In the genomic region with DNA sequence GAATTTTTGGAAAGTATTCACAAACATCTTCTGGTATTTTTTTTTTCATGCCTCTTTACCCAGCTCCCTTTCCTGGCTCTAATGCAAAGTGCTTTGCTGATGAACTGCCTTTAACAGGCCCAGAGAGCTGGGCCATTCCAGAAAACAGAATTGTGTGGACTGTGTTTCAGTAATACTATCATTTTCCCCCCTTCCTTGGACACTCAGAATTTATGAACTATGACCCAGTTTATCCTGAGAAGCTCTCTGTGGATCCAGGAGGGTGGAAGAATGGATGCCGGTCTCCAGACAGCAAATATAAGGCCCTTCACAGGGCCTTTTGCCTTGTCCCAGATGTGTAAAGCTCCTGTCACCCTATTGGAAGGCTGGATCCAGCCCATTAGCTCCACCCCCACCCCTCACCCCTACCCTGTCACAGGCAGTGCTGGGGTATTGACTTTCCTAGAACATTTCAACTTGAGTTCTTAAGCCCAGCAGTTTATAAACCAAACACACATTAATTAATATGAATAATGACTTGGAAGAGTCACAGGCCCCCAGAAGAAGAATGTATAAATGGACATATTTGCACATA, we compare ENCODE assay signal across 15 mouse cellular contexts.
DNase-seq lines count a peak whose midpoint lies in the region; ATAC-seq and TF ChIP-seq lines count a peak whose summit lies in the region.
"Had no signal": no experiment of that assay in that cellular context is flagged by ENCODE, and none has a peak within 500 bp of the region (broad histone marks: within the 10 kb centered on the region; RNA-seq: fewer than 3 reads in every experiment).

No protein-coding gene starts in this region.

- H3K27me3 ChIP-seq in kidney, embryonic 14.5 days (ENCODE audit: control insufficient read depth, insufficient read depth, low read length): no peaks in the 10 kb centered on the region
- H3K27me3 ChIP-seq in midbrain, embryonic 13.5 days: peaks cover 5% of the 10 kb centered on the region; the same call in 1 of the 2 replicates
- no peaks in the 10 kb centered on the region for H3K27me3 ChIP-seq in midbrain, postnatal 0 days (ENCODE audit: insufficient read depth, low read length)
- H3K27me3 ChIP-seq in stomach, embryonic 16.5 days (ENCODE audit: control insufficient read depth, insufficient read depth, low read length): no peaks in the 10 kb centered on the region
- H3K27me3 ChIP-seq: embryonic facial prominence, embryonic 15.5 days had no signal

- no peak overlapping the region for H3K4me3 ChIP-seq in kidney, embryonic 14.5 days (ENCODE audit: low read length)
- no peak overlapping the region for H3K4me3 ChIP-seq in midbrain, embryonic 13.5 days (replicated peaks)
- no peak overlapping the region for H3K4me3 ChIP-seq in midbrain, postnatal 0 days (ENCODE audit: low read depth, low read length)
- no peak overlapping the region for H3K4me3 ChIP-seq in stomach, embryonic 16.5 days (replicated peaks; ENCODE audit: low read length)
- H3K4me3 ChIP-seq: embryonic facial prominence, embryonic 15.5 days; layer of hippocampus, adult 2 months; myocyte had no signal

- H3K4me2 ChIP-seq in kidney, embryonic 14.5 days (replicated peaks; ENCODE audit: low read depth, low read length): no peak overlapping the region
- no peak overlapping the region for H3K4me2 ChIP-seq in midbrain, embryonic 13.5 days (replicated peaks)
- no peak overlapping the region for H3K4me2 ChIP-seq in midbrain, postnatal 0 days (ENCODE audit: low read depth, low read length, poor library complexity, severe bottlenecking)
- H3K4me2 ChIP-seq in stomach, embryonic 16.5 days (ENCODE audit: low read depth, low read length): no peak overlapping the region
- H3K4me2 ChIP-seq: embryonic facial prominence, embryonic 15.5 days had no signal

- WGBS in kidney, embryonic 14.5 days: 33% methylated on average over 1 of the region's 1 CpGs
- WGBS in midbrain, embryonic 13.5 days: 36% methylated on average over 1 of the region's 1 CpGs
- 81% methylated on average over 1 of the region's 1 CpGs for WGBS in midbrain, postnatal 0 days
- 43% methylated on average over 1 of the region's 1 CpGs for WGBS in stomach, embryonic 16.5 days

- peak; percentile 66; the same call in 1 of the 2 replicates for ATAC-seq in kidney, embryonic 14.5 days (ENCODE audit: low FRiP score, low TSS enrichment)
- no peak for ATAC-seq in midbrain, embryonic 13.5 days
- ATAC-seq in midbrain, postnatal 0 days (ENCODE audit: low FRiP score): no peak
- ATAC-seq in stomach, embryonic 16.5 days (ENCODE audit: insufficient read depth, low FRiP score): peak; percentile 57
- ATAC-seq: forebrain, postnatal 0 days had no signal

- peaks cover 34% of the 10 kb centered on the region for H3K4me1 ChIP-seq in kidney, embryonic 14.5 days (ENCODE audit: control insufficient read depth, insufficient read depth, low read length)
- H3K4me1 ChIP-seq in midbrain, embryonic 13.5 days (replicated peaks): peaks cover 29% of the 10 kb centered on the region
- H3K4me1 ChIP-seq in midbrain, postnatal 0 days (ENCODE audit: insufficient read depth, low read length): no peaks in the 10 kb centered on the region
- H3K4me1 ChIP-seq in stomach, embryonic 16.5 days (ENCODE audit: control insufficient read depth, insufficient read depth, low read length): peaks cover 32% of the 10 kb centered on the region

- no peak overlapping the region for H3K9ac ChIP-seq in kidney, embryonic 14.5 days (ENCODE audit: low read depth, low read length)
- no peak overlapping the region for H3K9ac ChIP-seq in midbrain, embryonic 13.5 days (replicated peaks)
- H3K9ac ChIP-seq in midbrain, postnatal 0 days (replicated peaks; ENCODE audit: low read length, poor library complexity, severe bottlenecking): no peak overlapping the region
- no peak overlapping the region for H3K9ac ChIP-seq in stomach, embryonic 16.5 days (ENCODE audit: low read length)
- H3K9ac ChIP-seq: embryonic facial prominence, embryonic 15.5 days; forebrain, postnatal 0 days had no signal

- DNase-seq in embryo, embryonic 10.5 days (ENCODE audit: low spot score): peak; percentile 60
- DNase-seq in embryo, embryonic 10 days (ENCODE audit: low spot score): no peak
- DNase-seq in kidney, postnatal 14 days: no peak
- DNase-seq in midbrain, postnatal 0 days (ENCODE audit: low spot score): no peak
- no peak for DNase-seq in adrenal gland, adult (ENCODE audit: inconsistent age in 2 of 2, low spot score in 1 of 2)
- DNase-seq: cerebellum, adult 9-11 months; forebrain, postnatal 0 days; thymus, adult 2 months had no signal

- no peak for TF ChIP-seq CTCF in midbrain, postnatal 0 days (IDR thresholded peaks at IDR 0.05)

- H3K36me3 ChIP-seq in kidney, embryonic 14.5 days (ENCODE audit: control insufficient read depth, insufficient read depth, low read length): no peaks in the 10 kb centered on the region
- H3K36me3 ChIP-seq in midbrain, embryonic 13.5 days: no peaks in the 10 kb centered on the region
- no peaks in the 10 kb centered on the region for H3K36me3 ChIP-seq in midbrain, postnatal 0 days (ENCODE audit: insufficient read depth, low read length)
- H3K36me3 ChIP-seq in stomach, embryonic 16.5 days (ENCODE audit: control insufficient read depth, insufficient read depth, low read length): no peaks in the 10 kb centered on the region
- H3K36me3 ChIP-seq: embryonic facial prominence, embryonic 15.5 days had no signal

- peak overlapping the region; percentile 7; the same call in 1 of the 2 replicates for H3K27ac ChIP-seq in kidney, embryonic 14.5 days (ENCODE audit: low read depth, low read length)
- H3K27ac ChIP-seq in midbrain, embryonic 13.5 days: peak overlapping the region; percentile 20; the same call in 1 of the 2 replicates
- no peak overlapping the region for H3K27ac ChIP-seq in midbrain, postnatal 0 days (ENCODE audit: low read depth, low read length)
- H3K27ac ChIP-seq in stomach, embryonic 16.5 days (ENCODE audit: low read length): peak overlapping the region; percentile 77
- H3K27ac ChIP-seq: layer of hippocampus, adult 2 months; macrophage had no signal

- no peaks in the 10 kb centered on the region for H3K9me3 ChIP-seq in kidney, embryonic 14.5 days (ENCODE audit: control insufficient read depth, low read length)
- no peaks in the 10 kb centered on the region for H3K9me3 ChIP-seq in midbrain, embryonic 13.5 days
- no peaks in the 10 kb centered on the region for H3K9me3 ChIP-seq in midbrain, postnatal 0 days (ENCODE audit: low read length)
- H3K9me3 ChIP-seq in stomach, embryonic 16.5 days (replicated peaks; ENCODE audit: control insufficient read depth, low read length): no peaks in the 10 kb centered on the region
- H3K9me3 ChIP-seq: embryonic facial prominence, embryonic 15.5 days had no signal

Comparison
In these comparisons a context has a peak if more than half of its experiments do, and no peak if none do; other contexts are left out.
1. ATAC-seq: peak in kidney, embryonic 14.5 days (single experiment) and stomach, embryonic 16.5 days (single experiment); none in midbrain, embryonic 13.5 days (single experiment) and midbrain, postnatal 0 days (single experiment).